Mouse (Mus musculus) embryonic facial prominence, embryonic 11.5 days (tissue): ENCODE measurements around the gene Ankmy1. TPM values are rescaled to one million over a fixed set of nuclear protein-coding genes. Genes with fewer than 3 reads are reported as not detected.

Experiments used
- ATAC-seq: fragments of 200-750 bp; cut with Nextera tagmentation; replicated peaks from 2 replicates; pipeline ENCODE4 v1.8.0; 2017; ENCODE audit warnings: low read depth; ENCODE audit not compliant: insufficient number of reproducible peaks, low FRiP score, low TSS enrichment
- DNase-seq: peaks from one replicate; pipeline ENCODE4 v3.0.0-alpha.2; 2015; ENCODE audit warnings: low spot score
- H3K27ac ChIP-seq: fragments of 300-500 bp; sonication (generic); replicated peaks from 2 replicates; pipeline ENCODE4 v1.5.1; 2014; ENCODE audit warnings: mild to moderate bottlenecking, low read depth, low read length, control low read depth
- H3K27me3 ChIP-seq: fragments of 300-500 bp; sonication (generic); 2 replicates; pipeline ENCODE4 v1.6.1; 2014; ENCODE audit warnings: mild to moderate bottlenecking, low read length, moderate library complexity, mixed read lengths; ENCODE audit not compliant: control insufficient read depth, insufficient read depth
- H3K36me3 ChIP-seq: fragments of 300-500 bp; sonication (generic); replicated peaks from 2 replicates; pipeline ENCODE4 v1.6.1; 2014; ENCODE audit warnings: low read depth, mild to moderate bottlenecking, low read length, moderate library complexity, mixed read lengths; ENCODE audit not compliant: control insufficient read depth, insufficient read depth
- H3K4me1 ChIP-seq: fragments of 300-500 bp; sonication (generic); 2 replicates; pipeline ENCODE4 v1.6.1; 2014; ENCODE audit warnings: low read length, mixed read lengths; ENCODE audit not compliant: control insufficient read depth, insufficient read depth
- H3K4me2 ChIP-seq: fragments of 300-500 bp; sonication (generic); 2 replicates; pipeline ENCODE4 v1.6.1; 2014; ENCODE audit warnings: low read depth, mild to moderate bottlenecking, control low read depth, low read length, moderate library complexity
- H3K4me3 ChIP-seq: fragments of 300-500 bp; sonication (generic); 2 replicates; pipeline ENCODE4 v1.5.1; 2014; ENCODE audit warnings: low read depth, low read length, control low read depth
- H3K9ac ChIP-seq: fragments of 300-500 bp; sonication (generic); replicated peaks from 2 replicates; pipeline ENCODE4 v1.6.1; 2014; ENCODE audit warnings: mild to moderate bottlenecking, control low read depth, low read length
- H3K9me3 ChIP-seq: fragments of 300-500 bp; sonication (generic); replicated peaks from 2 replicates; pipeline ENCODE4 v1.6.1; 2016; ENCODE audit warnings: mild to moderate bottlenecking, low read length, inconsistent platforms, mixed read lengths; ENCODE audit not compliant: control insufficient read depth
- WGBS: fragments of 180-500 bp; shearing (Covaris S2); extraction: QIAGEN DNeasy Blood & Tissue Kit; methylation state at CpG from one replicate; pipeline ENCODE4 v1.1.7; 2014; 5-methylcytosine and 5-hydroxymethylcytosine counted together
- polyA plus RNA-seq: library from polyadenylated mRNA; unstranded; fragments of >200 nt; fragmentation: Nextera tagmentation; extraction: Ambion mirVana; gene quantifications from 2 replicates; pipeline ENCODE4 v1.2.1, GENCODE M21; 2014

Ankmy1 gene
- polyA plus RNA-seq, 1 experiment from 2014 or later: 0.67 TPM

DNA sequence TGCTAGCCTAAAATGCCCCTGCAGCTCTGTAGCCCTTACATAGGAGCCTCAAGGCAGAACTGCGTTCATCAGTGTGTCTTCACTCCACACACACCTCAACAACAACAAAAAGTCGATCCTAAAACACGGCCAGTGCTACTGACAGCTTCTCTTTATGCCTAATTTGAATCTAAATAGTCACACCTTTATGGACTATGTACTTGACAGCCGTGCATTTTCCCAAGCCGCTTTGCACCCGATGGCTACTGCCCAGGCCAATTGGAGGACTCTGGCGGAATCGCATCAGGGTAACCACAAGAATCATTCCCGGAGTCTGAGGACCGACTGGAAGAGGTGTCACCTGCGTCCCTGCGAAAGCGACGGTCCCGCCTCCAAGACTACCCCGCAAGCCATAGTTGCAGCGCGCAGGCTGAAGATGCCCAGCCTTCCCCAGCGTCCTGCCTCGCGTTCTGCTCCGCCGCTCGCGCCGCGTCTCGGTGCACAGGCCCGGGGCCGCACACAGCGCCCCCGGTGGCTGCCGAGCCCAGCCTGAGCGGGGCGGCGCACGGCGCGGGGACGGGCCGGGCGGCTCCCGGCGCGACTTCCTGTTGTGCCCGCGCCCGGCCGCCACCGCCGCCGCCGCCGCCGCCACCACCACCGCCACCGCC, 7.7 kb upstream of the Ankmy1 start, which contains the start of gene Rnpepl1:
Rnpepl1 (plus strand) TSS at position 545 of the 647 bp plus-strand sequence.
- H3K4me2 ChIP-seq: peak within 1 kb of the TSS; percentile 95
- peak; percentile 50; the same call in 1 of the 2 replicates for ATAC-seq
- peaks cover 4% of the 10 kb centered on the region for H3K36me3 ChIP-seq
- under 1% methylated on average over 45 of the region's 57 CpGs for WGBS
- peak within 1 kb of the TSS; percentile 79 for H3K27ac ChIP-seq
- H3K4me3 ChIP-seq: peak within 1 kb of the TSS; percentile 80
- peaks cover 8% of the 10 kb centered on the region for H3K4me1 ChIP-seq
- no peaks in the 10 kb centered on the region for H3K9me3 ChIP-seq
- H3K27me3 ChIP-seq: peaks cover 3% of the 10 kb centered on the region; the same call in 1 of the 2 replicates
- H3K9ac ChIP-seq: peak within 1 kb of the TSS; percentile 89
- DNase-seq: peak; percentile 83

GRCm38 (mm10) chr1:92909068-92909467, 6.4 kb upstream of the Ankmy1 start:
- Histone ChIP-seq H3K4me1 (peaks cover 8% of the 10 kb centered on the region), H3K9ac (no peak overlapping the region), H3K4me2 (no peak overlapping the region), H3K4me3 (no peak overlapping the region), H3K27ac (no peak overlapping the region), H3K36me3 (no peaks in the 10 kb centered on the region), H3K9me3 (no peaks in the 10 kb centered on the region), H3K27me3 (peaks cover 3% of the 10 kb centered on the region; the same call in 1 of the 2 replicates)
- 75% methylated on average over 4 of the region's 4 CpGs for WGBS
- DNase-seq (peak; percentile 66), ATAC-seq (no peak)

- no peak for DNase-seq
- H3K27me3 ChIP-seq: peaks cover 3% of the 10 kb centered on the region; the same call in 1 of the 2 replicates
- no peak overlapping the region for H3K9ac ChIP-seq
- H3K4me2 ChIP-seq: no peak overlapping the region
- H3K4me1 ChIP-seq: peaks cover 8% of the 10 kb centered on the region
- no peaks in the 10 kb centered on the region for H3K9me3 ChIP-seq
- 88% methylated on average over 3 of the region's 3 CpGs for WGBS
- H3K36me3 ChIP-seq: no peaks in the 10 kb centered on the region
- H3K4me3 ChIP-seq: no peak overlapping the region
- H3K27ac ChIP-seq: no peak overlapping the region
- ATAC-seq: no peak
Measured at GRCm38 (mm10) chr1:92908664-92909063, 6.0 kb upstream of the Ankmy1 start.

- ATAC-seq: no peak
- Histone ChIP-seq H3K9ac (peak overlapping the region; percentile 57), H3K36me3 (no peaks in the 10 kb centered on the region), H3K9me3 (no peaks in the 10 kb centered on the region), H3K4me3 (peak overlapping the region; percentile 62), H3K4me1 (peaks cover 8% of the 10 kb centered on the region), H3K4me2 (peak overlapping the region; percentile 48), H3K27ac (no peak overlapping the region), H3K27me3 (peaks cover 3% of the 10 kb centered on the region; the same call in 1 of the 2 replicates)
- DNase-seq: no peak
- 50% methylated on average over 20 of the region's 20 CpGs for WGBS
Measured at GRCm38 (mm10) chr1:92907632-92908360, 5.1 kb upstream of the Ankmy1 start.

DNA sequence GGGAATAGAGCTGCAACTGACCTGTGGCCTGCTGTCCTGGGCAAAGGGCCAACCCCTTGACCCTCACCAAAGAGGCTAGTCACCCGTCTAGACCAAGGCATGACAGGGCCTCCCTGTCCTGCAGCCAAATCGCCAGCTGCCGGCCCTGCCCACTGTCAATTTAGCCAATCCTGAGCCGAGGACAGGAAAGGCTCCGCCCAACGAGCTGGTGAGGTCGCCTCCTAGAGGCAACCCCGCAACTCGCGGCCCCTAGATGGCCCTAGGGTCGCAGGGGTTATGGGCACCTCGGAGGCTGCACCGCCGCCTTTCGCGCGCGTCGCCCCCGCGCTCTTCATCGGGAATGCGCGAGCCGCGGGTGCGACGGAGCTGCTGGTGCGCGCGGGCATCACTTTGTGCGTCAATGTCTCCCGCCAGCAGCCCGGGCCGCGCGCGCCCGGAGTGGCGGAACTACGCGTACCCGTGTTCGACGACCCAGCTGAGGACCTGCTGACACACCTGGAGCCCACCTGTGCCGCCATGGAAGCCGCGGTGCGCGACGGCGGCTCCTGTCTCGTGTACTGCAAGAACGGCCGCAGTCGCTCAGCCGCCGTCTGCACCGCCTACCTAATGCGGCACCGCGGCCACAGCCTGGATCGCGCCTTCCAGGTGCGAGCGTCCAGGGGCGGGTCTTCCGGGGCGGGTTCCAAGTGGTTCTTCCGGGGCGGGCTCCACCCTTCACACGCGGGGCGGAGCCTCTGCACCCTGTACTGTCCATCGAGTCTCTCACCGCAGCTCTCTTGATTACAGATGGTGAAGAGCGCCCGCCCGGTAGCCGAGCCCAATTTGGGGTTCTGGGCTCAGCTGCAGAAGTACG, 4.3 kb upstream of the Ankmy1 start, which contains the start of gene Dusp28:
Dusp28 (plus strand) TSS at position 203 of the 853 bp plus-strand sequence.
- Histone ChIP-seq H3K27ac (0 out of 2 replicates have a peak within 1 kb of the TSS, but pooled peaks have one; percentile 38), H3K9me3 (no peaks in the 10 kb centered on the region), H3K36me3 (no peaks in the 10 kb centered on the region), H3K4me3 (peak within 1 kb of the TSS; percentile 62), H3K4me1 (peaks cover 8% of the 10 kb centered on the region), H3K9ac (peak within 1 kb of the TSS; percentile 57), H3K4me2 (peak within 1 kb of the TSS; percentile 48), H3K27me3 (peaks cover 3% of the 10 kb centered on the region; the same call in 1 of the 2 replicates)
- ATAC-seq (peak; percentile 85), DNase-seq (peak; percentile 92)
- under 1% methylated on average over 81 of the region's 81 CpGs for WGBS

GRCm38 (mm10) chr1:92905703-92906310, 3.1 kb upstream of the Ankmy1 start:
- H3K27me3 ChIP-seq: peaks cover 3% of the 10 kb centered on the region; the same call in 1 of the 2 replicates

DNA sequence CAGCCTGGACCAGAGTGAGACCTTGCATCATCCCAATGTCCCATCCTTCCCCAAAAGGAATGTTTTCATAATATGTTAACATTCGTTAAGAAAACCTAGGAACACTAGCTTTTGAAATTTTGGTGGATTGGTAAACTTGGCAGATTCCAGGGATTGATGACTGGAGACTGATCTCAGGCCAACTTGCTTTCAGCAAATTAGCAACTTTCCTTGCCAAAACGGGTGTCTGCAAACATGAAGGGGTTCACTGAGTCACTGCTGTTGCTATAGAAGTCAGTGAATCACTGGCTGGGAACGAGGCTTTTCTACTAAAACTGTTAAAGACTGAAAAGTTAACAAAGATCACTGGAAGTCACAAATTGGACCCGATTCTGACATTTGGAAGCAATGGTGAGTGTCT, 921 bp upstream of the Ankmy1 start:
- no peak overlapping the region for H3K9ac ChIP-seq
- no peak overlapping the region for H3K27ac ChIP-seq
- ATAC-seq (no peak), DNase-seq (no peak)
- H3K36me3 ChIP-seq: no peaks in the 10 kb centered on the region
- WGBS: 75% methylated on average over 4 of the region's 4 CpGs
- H3K9me3 ChIP-seq: no peaks in the 10 kb centered on the region
- no peak overlapping the region for H3K4me3 ChIP-seq
- H3K4me2 ChIP-seq: no peak overlapping the region
- no peaks in the 10 kb centered on the region; the same call in 1 of the 2 replicates for H3K27me3 ChIP-seq
- no peaks in the 10 kb centered on the region for H3K4me1 ChIP-seq

More at GRCm38 (mm10) chr1:92905703-92906310, 3.1 kb upstream of the Ankmy1 start:
- Histone ChIP-seq H3K4me2 (no peak overlapping the region), H3K4me3 (no peak overlapping the region), H3K4me1 (peaks cover 5% of the 10 kb centered on the region), H3K27ac (no peak overlapping the region), H3K9ac (no peak overlapping the region), H3K9me3 (no peaks in the 10 kb centered on the region), H3K36me3 (no peaks in the 10 kb centered on the region)
- DNase-seq (no peak), ATAC-seq (no peak)
- WGBS: 98% methylated on average over 2 of the region's 2 CpGs
